Mouse (Mus musculus): ENCODE measurements around the gene Rap1gap2. TPM values are rescaled to one million over a fixed set of nuclear protein-coding genes. Genes with fewer than 3 reads are reported as not detected.
A peak's percentile ranks its signal among the peaks of the same experiment; 100 is the strongest.

Rap1gap2 gene
- polyA plus RNA-seq, 1 experiment from 2014 or later: 3.8 TPM

DNA sequence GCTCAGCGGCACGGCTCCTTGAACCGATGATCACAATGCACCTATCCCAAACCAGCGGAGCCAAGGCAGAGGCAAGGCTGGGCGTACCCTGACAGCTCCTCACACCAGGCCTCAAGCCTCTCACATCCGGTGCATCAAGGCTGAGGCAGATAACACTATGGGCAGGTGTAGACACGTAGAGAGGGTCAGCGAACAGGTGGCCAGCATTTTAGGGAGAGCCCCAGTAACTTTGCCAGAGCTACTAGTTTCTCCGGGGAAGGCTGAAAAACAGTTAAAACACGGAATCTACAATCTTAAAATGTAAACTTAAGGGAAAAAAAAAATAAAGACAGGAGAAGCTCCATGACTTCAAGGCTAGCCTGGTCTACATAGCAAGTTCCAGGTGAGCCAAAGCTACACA is 98.1 kb downstream of the Rap1gap2 start:
- DNase-seq (ENCODE audit: low spot score): no peak

DNA sequence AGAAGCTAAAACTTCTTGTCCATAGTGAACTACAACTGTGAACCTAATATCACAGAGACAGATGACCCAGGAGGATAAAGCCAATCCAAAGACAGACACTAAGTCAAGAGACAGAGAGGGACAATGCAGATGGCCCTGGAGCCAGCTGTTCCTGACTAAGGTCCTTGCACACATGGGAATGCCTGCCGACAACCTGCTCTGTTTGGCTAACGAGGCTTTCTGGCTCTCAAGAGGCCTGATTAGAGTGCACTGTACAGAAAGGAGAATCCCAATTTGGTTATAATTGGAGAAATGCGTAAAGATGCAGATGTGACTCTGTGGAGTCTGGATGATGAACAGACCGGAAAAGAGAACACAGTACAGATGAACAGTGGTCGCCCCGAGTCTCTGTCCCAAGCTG is 104.4 kb downstream of the Rap1gap2 start:
- DNase-seq (ENCODE audit: low spot score): no peak

DNA sequence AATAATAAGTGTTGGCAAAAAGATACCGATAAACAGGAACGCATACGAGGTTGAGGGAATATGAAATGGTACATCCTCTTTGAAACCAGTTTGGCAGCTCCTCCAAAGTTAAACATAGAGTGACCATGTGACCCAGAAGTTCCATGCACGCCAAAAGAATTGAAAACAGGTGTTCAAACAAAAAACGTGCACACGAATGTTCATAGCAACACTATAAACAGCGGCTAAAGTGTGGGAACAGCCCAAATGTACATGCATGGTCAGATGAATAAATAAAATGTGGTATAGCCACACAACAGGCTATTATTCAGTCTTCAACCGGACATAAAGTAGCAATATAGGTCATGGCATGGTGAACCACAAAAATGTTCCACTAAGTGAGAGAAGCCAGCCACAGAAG is 108.2 kb downstream of the Rap1gap2 start:
- no peak for DNase-seq (ENCODE audit: low spot score)

DNA sequence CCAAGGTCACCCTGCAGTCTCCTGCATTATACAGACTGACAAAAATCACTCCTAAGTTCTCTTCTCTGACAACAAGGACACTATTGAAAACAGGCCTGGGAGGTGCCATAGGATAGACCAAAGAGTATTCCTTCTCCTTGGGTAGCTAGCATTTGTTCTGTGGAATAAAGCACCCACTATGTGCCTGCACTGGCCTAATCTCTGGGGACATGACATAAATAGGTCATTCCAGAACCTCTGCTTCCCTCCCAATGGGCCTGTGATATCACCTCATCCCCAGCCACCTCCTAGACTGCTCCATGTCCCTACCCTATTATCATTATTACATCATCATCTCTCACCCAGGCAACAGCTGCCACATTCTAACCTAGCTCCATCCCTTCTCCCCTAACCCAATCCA is 108.7 kb downstream of the Rap1gap2 start:
- no peak for DNase-seq (ENCODE audit: low spot score)

DNA sequence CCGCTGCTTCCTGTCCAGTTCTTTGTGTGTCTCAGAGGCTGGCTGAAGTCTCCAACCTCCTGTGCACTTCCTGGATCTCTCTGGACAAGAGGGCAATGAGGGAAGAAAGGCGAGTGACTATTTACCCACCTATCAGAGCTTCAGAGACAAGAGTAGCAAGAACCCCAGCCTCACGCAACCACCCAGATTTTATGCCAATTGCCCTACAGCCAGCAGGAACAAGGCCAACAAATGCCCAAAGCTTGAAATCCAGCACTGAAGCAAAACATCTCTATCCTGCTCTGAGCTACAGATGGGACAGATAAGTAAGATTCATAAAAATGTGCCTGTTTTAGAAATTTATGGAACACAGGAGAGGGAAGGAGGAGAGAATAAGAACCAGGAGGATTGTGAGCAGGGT is 109.7 kb downstream of the Rap1gap2 start:
- no peak for DNase-seq (ENCODE audit: low spot score)

DNA sequence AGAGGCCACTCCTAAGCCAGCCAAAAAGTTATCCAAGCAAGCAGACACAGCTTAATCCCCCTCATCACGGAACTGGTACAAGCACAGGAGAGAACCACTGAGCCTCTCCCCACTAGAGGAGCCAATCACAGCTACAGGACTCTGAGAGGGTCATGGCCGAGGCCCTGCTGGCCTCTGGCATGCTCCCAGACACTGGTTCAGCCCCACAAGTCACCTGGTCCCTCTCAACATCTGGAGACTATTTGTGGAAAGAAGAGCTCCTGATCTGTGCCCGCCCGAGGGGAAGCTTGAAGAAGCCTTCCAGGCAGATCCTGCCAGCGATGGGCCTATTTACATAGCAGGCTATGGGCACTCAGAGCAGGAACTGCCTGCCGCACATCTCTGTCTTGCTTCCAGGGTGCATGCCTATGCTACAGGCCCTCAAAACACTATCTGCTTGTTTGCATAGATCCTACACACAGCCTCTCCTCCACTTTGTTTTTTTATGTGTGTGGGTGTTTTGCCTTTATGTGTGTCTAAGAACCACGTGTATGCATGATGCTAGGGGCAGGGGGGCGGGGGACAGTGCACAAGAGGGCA is 111.1 kb downstream of the Rap1gap2 start:
- DNase-seq (ENCODE audit: low spot score): no peak

DNA sequence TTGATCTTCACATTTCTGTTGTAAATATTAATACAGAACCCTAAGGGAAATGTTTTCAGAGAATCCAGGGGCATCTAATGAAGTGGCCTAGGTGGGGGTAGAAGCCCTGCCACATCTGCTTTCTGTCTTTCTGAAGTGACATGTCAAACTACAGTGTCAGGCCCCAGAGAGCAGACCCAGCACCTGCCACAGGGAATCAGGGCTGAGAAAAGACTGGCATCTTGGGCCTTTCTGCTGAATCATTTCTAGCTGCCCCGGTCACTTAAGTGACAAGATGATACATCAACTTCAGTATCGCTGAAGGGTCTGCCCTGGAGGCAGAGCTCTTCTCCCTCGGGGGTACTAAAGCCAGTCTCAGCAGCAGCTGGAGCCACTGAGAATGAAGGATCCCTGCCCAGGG is 111.7 kb downstream of the Rap1gap2 start:
- DNase-seq (ENCODE audit: low spot score): no peak

DNA sequence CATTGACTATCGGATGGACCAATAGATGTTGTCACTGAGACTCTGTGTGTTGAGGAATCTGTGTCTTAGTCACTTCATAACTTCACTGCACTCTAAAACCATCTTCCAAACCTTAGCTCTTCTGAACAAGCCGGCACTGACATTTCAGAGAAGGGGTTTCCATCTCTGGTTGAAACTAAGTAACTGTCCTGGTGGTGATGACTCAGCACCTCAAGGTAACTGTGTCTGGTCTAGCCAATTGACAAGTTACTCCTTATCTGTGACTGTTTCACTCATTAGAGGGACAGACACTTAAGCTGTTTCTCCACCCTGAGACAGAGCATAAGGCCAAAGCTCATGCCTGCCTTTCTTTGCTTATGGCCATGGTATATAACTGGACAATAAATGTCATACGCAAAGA is 114.1 kb downstream of the Rap1gap2 start:
- no peak for DNase-seq (ENCODE audit: low spot score)

DNA sequence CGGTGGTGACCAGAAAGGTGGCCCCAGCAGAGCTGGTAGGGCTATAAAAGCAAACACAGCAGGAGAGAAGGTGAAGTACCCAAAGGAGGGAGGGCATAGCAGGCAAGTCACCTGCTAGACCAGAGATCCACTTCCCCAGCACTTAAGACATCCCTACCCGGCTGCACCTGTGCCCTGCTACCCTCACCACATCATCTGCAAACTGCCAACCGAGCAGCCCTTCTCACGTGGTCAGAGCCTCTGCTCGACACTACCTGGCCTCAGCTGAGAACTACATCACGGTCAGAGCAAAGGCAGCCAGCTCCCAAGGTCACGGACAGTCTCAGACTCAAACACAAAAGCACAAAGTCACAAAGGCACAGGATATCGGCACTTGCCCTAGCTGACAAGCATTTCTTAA is 116.8 kb downstream of the Rap1gap2 start:
- DNase-seq (ENCODE audit: low spot score): peak; percentile 22

DNA sequence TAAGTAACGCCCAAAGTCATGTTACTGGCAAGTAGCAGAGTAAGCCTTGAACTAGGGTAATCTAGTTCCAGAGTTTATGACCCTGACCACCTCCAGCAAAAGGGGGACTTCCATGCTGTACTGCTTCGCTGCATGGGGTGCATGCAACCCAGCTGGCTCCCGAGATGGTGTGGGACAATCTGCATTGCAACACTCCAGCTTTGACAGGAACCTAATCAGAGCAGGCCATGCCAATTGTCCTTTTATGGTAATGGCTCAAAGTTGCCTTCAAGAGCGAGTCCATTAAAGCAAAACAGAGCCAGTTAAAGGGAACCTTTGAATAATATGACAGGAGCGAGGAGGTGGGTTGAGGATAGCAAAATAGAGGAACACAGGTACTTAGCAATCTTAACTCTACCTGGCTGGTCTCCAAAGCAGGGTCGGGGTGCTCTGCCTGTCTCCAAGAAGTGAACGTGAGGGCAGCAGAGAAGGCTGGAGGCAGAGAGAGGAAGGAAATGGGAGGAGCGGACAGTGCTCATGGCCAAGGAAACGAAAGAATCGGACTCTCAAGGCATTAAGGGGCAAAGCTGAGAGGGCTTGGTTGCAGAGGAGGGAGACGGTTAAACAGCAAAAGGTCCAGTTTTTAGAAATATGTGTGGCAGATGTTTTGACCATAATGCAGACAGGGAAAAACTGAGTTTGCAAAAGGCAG is 117.4 kb downstream of the Rap1gap2 start:
- no peak for DNase-seq (ENCODE audit: low spot score)

DNA sequence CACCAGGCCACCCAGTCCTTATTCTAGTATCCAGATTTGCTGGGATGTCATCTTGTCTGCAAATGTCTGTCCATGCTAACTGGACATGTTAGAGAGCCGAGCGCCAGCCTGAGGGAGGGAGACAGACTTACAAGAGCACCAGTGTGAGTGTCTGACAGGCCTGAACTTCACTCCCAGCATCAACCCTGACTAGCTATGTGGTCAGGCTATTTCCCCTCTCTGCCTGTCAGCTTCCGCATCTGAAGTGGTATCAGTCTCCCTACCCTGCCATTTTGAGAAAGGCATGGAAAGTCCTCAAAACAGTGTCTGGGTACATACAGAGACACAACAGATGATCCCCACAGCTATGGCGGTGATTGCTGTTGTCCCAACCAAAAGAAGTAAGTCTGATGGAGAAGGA is 119.6 kb downstream of the Rap1gap2 start:
- no peak for DNase-seq (ENCODE audit: low spot score)

DNA sequence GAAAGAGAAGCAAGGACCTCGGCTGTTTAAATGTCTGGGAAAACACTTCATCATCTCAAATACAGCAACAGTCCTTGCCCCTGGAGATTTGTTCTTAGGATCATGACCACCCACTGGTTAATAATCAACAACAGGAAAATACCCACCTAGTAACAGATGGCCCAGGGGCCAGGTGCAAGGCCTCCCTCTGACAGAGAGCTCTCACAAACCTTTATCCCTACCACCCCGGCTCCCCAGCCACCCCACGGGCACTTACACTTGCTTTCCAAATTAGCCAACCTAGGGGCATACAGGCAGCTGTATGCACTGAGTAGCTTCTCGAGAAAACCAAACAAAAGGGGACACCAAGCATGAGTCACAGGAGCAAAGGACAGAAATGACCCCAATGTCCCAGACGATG is 121.5 kb downstream of the Rap1gap2 start:
- no peak for DNase-seq (ENCODE audit: low spot score)

DNA sequence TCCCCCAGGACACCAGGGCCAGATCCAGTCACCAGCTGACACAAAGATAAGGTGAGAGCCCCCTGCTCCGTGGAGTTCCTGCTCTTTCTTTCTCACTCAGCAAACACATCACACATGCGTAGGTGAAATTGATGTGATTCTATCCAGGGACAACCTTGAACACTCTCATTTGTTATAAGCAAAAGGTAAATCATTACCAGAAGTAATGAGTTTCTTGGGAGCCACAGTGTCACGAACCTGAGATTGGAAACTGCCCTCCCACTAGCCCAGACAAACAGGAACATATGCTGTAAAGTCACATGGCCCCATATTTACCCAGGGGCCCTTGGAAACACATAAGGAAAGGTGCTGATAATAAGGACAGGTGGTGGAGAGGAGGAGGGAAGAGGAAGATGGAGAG is 122.8 kb downstream of the Rap1gap2 start:
- no peak for DNase-seq (ENCODE audit: low spot score)

DNA sequence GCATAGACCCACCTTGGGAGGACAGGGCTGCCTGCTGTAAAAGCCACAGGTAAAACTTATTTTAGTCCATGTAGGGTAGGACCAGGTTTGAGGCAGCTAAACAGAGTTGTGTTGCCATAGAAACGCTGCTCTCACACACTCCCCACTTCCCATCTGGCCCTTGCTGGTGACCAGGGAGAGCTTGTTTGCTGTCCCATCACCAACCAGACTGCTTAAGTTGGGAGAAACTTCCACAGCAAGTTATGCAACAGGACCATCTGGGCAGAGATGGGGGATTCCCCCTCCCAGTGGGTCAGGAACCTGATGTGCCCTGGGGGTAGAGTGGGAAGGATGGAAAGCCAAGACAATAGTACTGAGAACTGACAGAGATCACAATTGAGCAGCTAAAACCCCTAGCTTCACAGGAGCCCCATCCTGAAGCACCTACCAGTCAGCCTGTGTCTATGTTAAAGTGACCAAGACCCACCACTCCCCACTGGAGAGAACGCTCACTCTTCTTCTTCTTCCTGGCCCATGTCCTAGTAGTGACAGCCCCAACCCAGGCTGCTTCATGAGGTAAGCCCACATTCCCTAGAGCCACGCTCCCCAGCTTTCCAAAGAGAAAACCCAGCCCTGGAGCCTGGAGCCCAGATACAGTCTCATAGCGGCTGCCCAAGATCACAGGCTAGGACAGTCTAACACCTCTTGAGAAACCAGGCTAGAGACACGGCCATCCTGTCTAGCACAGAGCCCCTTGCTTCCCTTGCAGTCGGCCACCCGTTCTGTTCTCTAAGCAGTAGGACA is 125.1 kb downstream of the Rap1gap2 start:
- no peak for DNase-seq (ENCODE audit: low spot score)

DNA sequence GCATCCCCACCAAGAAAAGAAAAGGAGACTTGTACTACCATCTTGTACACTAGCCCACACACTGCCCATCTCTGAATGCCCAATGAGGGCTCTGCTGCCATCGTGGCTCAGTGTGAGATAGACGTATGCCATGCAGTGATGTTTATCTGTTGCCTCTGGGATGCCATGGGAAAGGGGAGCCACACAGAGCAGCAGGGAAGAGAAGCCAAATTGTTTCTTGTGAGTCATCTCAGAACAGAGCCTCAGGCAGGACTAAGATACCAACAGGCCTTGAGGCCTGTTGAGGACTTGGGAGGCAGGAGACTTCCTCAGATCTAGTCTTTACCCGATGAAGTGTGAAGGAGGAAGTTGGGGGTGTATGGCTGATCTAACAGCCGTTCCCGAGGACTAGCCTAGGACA is 126.8 kb downstream of the Rap1gap2 start:
- no peak for DNase-seq (ENCODE audit: low spot score)

DNA sequence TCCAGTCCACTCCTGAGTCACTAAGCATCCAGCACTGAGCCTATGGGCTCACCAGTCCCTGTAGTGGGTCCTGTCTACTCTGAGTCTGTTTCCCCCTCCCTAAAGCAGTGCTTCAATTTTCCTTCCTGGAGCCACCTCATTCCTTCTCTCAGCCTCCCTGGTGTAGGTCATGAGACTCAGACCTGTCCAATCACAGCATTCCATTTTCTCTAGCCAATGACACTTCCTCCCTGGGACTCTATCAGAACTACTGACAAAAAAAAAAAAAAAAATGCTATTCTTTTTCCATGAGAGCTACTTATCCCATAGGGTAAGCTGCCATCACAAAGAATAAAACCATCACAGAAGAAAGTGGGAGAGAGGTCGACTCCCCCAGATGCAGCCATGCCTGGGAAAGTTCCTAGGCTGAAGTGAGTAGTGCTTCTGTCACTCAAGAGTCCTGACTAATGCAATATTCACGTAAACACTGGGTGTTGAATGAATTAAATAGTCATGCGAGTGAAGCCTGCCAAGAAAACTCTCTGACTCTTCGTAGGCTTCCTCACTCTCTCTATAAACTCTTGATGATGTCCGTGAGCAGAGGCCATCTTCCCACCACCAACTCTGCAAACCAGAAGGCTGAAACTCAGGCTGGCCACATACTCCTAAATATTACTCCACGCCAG is 127.4 kb downstream of the Rap1gap2 start:
- DNase-seq (ENCODE audit: low spot score): no peak

DNA sequence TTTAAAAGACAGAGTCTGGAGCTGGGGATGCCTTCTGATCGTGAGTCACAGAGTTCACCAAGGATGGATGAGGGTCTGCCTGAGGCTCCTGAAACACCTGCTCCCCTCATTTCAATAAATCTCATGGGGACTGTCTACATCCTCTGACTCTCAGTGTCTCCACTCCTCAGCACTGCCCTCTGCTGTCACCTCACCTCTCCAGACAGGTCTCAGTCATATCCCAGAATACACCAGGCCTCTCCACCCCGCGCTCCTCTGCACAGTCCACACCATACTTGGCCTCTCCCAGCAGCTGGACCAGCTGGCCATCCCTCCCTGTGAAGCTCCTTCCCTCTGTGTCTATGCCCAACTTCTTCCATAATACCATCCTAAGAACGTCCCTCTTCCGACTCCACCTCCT is 128.9 kb downstream of the Rap1gap2 start:
- DNase-seq (ENCODE audit: low spot score): peak; percentile 34

DNA sequence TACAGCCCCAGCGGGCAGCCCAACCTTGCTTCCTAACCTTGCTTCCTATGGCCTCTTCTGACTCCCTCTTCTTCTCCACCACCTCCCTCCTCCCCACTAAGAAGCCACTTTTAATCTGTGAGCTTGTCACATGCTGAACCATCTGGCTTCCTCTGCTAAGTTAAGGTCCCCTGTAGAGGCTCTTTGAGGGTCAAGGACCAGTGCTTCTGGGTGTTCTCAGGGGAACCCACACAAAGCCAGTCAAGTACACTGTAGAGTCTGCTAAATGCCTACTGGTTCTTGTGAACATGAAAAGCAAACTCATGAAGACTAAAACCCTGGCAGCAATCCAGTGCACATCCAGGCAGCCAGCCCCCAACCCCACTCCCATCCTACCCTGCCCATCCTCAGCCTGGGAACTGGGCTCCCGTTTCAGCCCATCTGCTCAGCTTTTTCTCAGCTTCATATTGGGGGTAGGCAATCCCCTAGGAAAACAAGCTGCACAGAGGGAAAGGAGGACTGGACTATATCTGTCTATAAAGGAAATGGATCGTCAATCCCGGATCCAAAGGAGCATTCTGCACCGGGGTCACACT is 130.9 kb downstream of the Rap1gap2 start:
- no peak for DNase-seq (ENCODE audit: low spot score)

DNA sequence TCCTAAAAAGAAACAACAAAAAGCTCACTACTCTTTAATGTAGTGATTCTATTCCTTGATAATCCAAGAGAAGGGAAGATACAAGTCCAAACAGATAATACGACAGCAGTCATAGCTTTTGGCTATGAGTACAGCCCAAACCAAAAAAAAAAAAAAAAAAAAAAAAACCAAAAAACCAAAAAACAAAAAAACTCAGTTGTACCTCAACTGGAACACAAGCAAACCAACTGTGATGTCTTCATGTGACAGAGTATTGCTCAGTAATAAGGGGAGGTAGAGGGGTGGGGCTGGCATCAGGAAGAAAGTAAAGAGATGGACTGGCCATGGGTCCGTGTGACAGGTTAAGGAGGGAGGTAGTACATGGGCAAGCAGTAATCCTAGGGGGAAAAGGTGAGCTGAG is 131.8 kb downstream of the Rap1gap2 start:
- DNase-seq (ENCODE audit: low spot score): no peak

DNA sequence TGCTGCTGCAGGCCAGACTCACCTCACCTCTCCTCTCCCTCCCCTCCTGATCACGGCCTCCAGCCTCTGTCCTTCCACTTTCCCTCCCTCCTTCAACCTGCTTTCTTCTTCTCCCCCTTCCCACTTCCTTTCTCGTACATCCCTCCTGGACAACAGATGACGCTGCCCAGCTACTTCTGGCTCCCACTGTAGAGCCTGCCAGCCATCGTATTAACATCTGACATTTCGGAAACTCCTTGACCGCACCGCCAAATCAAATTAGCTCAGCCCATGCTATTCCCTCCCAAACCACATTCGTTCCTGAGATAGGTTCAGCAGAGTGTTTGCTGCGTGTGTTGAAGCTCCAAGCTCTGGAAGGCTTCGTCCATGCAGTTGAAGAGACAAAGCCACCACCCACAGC is 138.0 kb downstream of the Rap1gap2 start:
- DNase-seq (ENCODE audit: low spot score): no peak

DNA sequence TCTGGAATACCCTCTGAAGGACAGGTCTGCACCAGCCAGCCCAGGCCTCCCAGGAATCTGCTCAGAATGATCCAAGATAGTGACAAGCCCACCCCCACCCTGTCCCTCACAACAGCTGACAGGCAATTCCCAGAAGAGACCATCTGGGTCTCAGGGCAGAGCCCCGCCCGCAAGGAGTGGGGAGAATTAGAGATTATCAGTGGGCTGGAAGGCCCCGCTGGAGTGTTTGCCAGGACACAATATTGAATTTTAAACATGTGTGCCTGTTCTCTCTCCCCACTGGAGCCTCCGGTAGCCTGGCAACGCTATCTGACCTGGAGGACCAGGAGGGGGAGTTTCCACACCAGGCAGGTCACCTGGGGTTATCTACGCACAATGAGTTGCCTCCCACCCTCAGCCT is 142.5 kb downstream of the Rap1gap2 start:
- no peak for DNase-seq (ENCODE audit: low spot score)

DNA sequence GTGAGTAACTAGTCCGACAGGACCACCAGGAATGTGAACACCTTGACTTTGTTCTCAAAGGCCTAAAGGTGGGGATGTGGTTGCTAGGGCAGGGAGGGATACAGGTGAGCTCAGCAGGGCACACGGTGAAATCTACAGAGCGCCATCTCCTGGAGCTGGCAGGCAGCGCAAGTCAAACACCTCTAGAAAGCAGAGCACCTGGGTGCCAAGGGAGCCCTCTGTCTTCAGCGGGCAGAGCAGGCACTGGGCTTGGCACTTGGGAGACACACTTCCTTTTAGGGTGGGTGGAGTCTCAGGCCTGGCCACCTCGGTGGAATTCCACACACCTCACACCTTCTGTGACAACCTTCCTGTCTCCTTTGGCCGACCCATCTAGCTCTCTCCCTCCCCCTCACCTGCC is 145.0 kb downstream of the Rap1gap2 start:
- DNase-seq (ENCODE audit: low spot score): peak; percentile 15
